Mouse (Mus musculus) ES-E14 (cell line): ENCODE measurements at regions not wholly inside any gene's neighbourhood (a gene's known extent, or its start where the extent isn't known, plus 50 kb on each side); places are given as distances from the start of the nearest gene placed in this dataset.

Experiments used
- CHD2 ChIP-seq: IDR thresholded peaks from 2 replicates; pipeline ENCODE4 v1.6.1; 2014; ENCODE audit warnings: mild to moderate bottlenecking, low read depth, low read length, inconsistent platforms
- HCFC1 ChIP-seq: IDR thresholded peaks from 2 replicates; pipeline ENCODE4 v1.6.1; 2012; ENCODE audit warnings: low read length, inconsistent platforms, borderline replicate concordance; ENCODE audit not compliant: insufficient read depth
- ZNF384 ChIP-seq: IDR thresholded peaks from 2 replicates; pipeline ENCODE4 v1.6.1; 2012; ENCODE audit warnings: low read depth, low read length, inconsistent platforms

DNA sequence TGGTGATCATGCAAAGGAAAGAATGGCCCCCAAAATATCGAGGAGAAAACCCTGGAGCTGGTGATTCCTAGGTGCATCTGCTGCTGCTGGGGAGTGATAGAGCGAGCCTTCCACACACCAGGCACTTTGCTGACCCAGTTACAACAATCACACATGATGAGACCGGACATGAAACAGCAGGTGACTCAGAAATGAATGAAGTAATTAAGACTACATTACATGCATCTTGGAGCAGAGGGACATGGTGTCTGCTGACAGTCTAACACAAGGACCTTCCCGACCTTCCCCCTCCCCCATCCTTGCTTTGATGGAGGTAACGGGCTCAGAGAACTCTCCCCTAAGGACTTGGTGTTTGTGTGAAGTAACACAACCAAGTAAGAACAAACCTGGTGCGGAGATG is 258.3 kb downstream of the Cdh26 start:
- no peak for TF ChIP-seq HCFC1
- TF ChIP-seq CHD2 = no peak
- no peak for TF ChIP-seq ZNF384
